Mouse (Mus musculus) lung, postnatal 0 days (tissue): Measurements from ENCODE around the gene Gm14214.

Experiments
- CTCF ChIP-seq: IDR thresholded peaks from 2 replicates; pipeline ENCODE4 v1.5.1; 2016; ENCODE audit warnings: antibody characterized with exemption, mild to moderate bottlenecking
- EP300 ChIP-seq: IDR thresholded peaks from 2 replicates; pipeline ENCODE4 v1.6.1; 2016; ENCODE audit warnings: antibody characterized with exemption, mild to moderate bottlenecking, control low read depth

- TF ChIP-seq CTCF (no peak), EP300 (no peak)
Measured at GRCm38 (mm10) chr2:154803845-154804244, 34.0 kb upstream of the Gm14214 start.
